Mouse (Mus musculus): ENCODE measurements around the gene Snx11.
A peak's percentile ranks its signal among the peaks of the same experiment; 100 is the strongest.
"Not testable (repeated sequence)": the region's sequence is repeated elsewhere in the genome, so short reads cannot be mapped to it uniquely, and the experiment has no call there.

Snx11 gene

GRCm38 (mm10) chr11:96795491-96795890 is 18.1 kb upstream of the Snx11 start:
- DNase-seq, result no peak

- DNase-seq, result no peak
Observed at GRCm38 (mm10) chr11:96790681-96791080, 13.3 kb upstream of the Snx11 start.

GRCm38 (mm10) chr11:96789990-96790389 is 12.6 kb upstream of the Snx11 start:
- DNase-seq, result no peak

- DNase-seq, result peak; percentile 95
Observed at GRCm38 (mm10) chr11:96788871-96789795, 11.8 kb upstream of the Snx11 start, which contains the start of gene Cbx1. Cbx1 (plus strand) TSS chr11:96789127.

- DNase-seq, result no peak
Observed at GRCm38 (mm10) chr11:96786731-96787450, 9.5 kb upstream of the Snx11 start.

GRCm38 (mm10) chr11:96784847-96785246 is 7.5 kb upstream of the Snx11 start:
- DNase-seq, result peak; percentile 77

GRCm38 (mm10) chr11:96781425-96781824 is 4.1 kb upstream of the Snx11 start:
- DNase-seq, result no peak

- no peak for DNase-seq
Observed at GRCm38 (mm10) chr11:96780306-96780705, 2.9 kb upstream of the Snx11 start.

- not testable (repeated sequence) for DNase-seq
Observed at GRCm38 (mm10) chr11:96778061-96778627, 785 bp upstream of the Snx11 start.

- DNase-seq, result no peak
Observed at GRCm38 (mm10) chr11:96776068-96776467, 1.3 kb downstream of the Snx11 start.

- DNase-seq, result no peak
Observed at GRCm38 (mm10) chr11:96775665-96776064, 1.7 kb downstream of the Snx11 start.

GRCm38 (mm10) chr11:96775063-96775462 is 2.3 kb downstream of the Snx11 start:
- DNase-seq, result no peak

- no peak for DNase-seq
Observed at GRCm38 (mm10) chr11:96774536-96774935, 2.8 kb downstream of the Snx11 start.

GRCm38 (mm10) chr11:96772413-96772812 is 4.9 kb downstream of the Snx11 start:
- no peak for DNase-seq

- DNase-seq, result no peak
Observed at GRCm38 (mm10) chr11:96771274-96771975, 5.9 kb downstream of the Snx11 start.

GRCm38 (mm10) chr11:96768240-96768639 is 9.1 kb downstream of the Snx11 start:
- no peak for DNase-seq

- no peak for DNase-seq
Observed at GRCm38 (mm10) chr11:96767096-96767495, 10.3 kb downstream of the Snx11 start.

GRCm38 (mm10) chr11:96766555-96766954 is 10.8 kb downstream of the Snx11 start:
- no peak for DNase-seq

- DNase-seq, result no peak
Observed at GRCm38 (mm10) chr11:96765645-96766044, 11.7 kb downstream of the Snx11 start.

GRCm38 (mm10) chr11:96764511-96765350 is 12.6 kb downstream of the Snx11 start:
- DNase-seq, result no peak

GRCm38 (mm10) chr11:96762742-96763470 is 14.5 kb downstream of the Snx11 start:
- peak; percentile 37 for DNase-seq
